7 mouse cellular contexts compared by ENCODE assay signal in the genomic region with DNA sequence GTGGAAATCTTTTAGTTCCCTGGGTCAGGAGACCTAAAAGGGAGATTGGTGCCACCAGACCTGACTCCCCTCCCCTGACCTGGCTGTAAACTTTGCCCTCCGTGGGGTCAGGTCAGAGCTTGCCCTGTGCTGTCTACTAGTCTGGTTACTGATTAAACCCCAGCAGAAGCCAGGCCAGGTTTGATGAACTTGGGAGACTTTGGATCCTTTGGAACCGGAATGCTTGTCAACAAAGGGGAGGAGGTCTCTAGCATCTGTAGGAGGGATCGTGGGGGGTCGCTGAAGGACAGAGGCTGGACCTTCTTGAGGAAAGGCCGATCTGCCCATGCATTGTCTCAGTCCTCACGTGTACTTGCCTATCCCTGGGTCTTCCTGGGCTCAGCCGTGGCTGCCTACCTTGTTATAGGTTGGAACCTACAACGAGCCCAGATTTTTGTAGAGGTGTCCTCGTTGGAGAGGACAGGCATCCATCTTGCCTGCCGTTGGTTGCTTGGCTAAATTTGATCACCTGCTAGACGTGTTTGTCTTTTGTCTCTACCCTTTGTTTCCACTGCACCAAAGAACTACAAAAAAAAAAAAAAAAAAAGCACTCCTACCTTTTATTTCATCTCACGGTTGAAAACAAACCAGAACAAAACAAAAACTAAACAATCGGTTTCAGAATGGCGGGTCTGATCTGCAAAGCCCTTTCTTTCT. TPM values are rescaled to one million over a fixed set of nuclear protein-coding genes. Genes with fewer than 3 reads are reported as not detected.
DNase-seq lines count a peak whose midpoint lies in the region; ATAC-seq and TF ChIP-seq lines count a peak whose summit lies in the region.

No protein-coding gene starts in this region.

- H3K9me3 ChIP-seq in ES-Bruce4 (replicated peaks; ENCODE audit: control insufficient read depth, insufficient read depth, low read length, poor library complexity, severe bottlenecking), result no peaks in the 10 kb centered on the region
- no peaks in the 10 kb centered on the region for H3K9me3 ChIP-seq in embryonic facial prominence, embryonic 11.5 days (replicated peaks; ENCODE audit: control insufficient read depth, low read length)
- no peaks in the 10 kb centered on the region for H3K9me3 ChIP-seq in midbrain, embryonic 11.5 days (ENCODE audit: control insufficient read depth, low read length)

- no peak for ATAC-seq in embryonic facial prominence, embryonic 11.5 days (replicated peaks; ENCODE audit: insufficient number of reproducible peaks, low FRiP score, low TSS enrichment, low read depth)
- ATAC-seq in midbrain, embryonic 11.5 days (ENCODE audit: low FRiP score), result no peak
- no peak for ATAC-seq in megakaryocyte progenitor cell, adult 5-6 weeks (replicated peaks; ENCODE audit: poor library complexity)
- no peak for ATAC-seq in erythroid progenitor cell, adult 5-6 weeks (replicated peaks; ENCODE audit: low FRiP score, poor library complexity, severe bottlenecking)

- H3K4me3 ChIP-seq in ES-Bruce4 (ENCODE audit: low read depth, low read length), result peak overlapping the region; percentile 49
- H3K4me3 ChIP-seq in embryonic facial prominence, embryonic 11.5 days (ENCODE audit: low read depth, low read length), result 0 out of 2 replicates have a peak overlapping the region, but pooled peaks have one; percentile 11
- H3K4me3 ChIP-seq in midbrain, embryonic 11.5 days (ENCODE audit: low read depth, low read length), result peak overlapping the region; percentile 96

- no peak for DNase-seq in embryonic facial prominence, embryonic 11.5 days (ENCODE audit: low spot score)
- DNase-seq in kidney, adult 18-20 months, result peak; percentile 84
- DNase-seq in midbrain, embryonic 11.5 days (ENCODE audit: low spot score, missing footprints), result peak; percentile 90
- DNase-seq in thymus, postnatal 14 days, result no peak

- peak overlapping the region; percentile 61 for H3K27ac ChIP-seq in ES-Bruce4 (ENCODE audit: insufficient read depth, low read length)
- H3K27ac ChIP-seq in embryonic facial prominence, embryonic 11.5 days (replicated peaks; ENCODE audit: low read depth, low read length), result no peak overlapping the region
- H3K27ac ChIP-seq in midbrain, embryonic 11.5 days (ENCODE audit: low read depth, low read length), result no peak overlapping the region

- peaks cover 26% of the 10 kb centered on the region for H3K4me1 ChIP-seq in ES-Bruce4 (ENCODE audit: control insufficient read depth, insufficient read depth, low read length)
- peaks cover 9% of the 10 kb centered on the region for H3K4me1 ChIP-seq in embryonic facial prominence, embryonic 11.5 days (ENCODE audit: control insufficient read depth, insufficient read depth, low read length)
- peaks cover 39% of the 10 kb centered on the region for H3K4me1 ChIP-seq in midbrain, embryonic 11.5 days (ENCODE audit: control insufficient read depth, insufficient read depth, low read length)

- no peaks in the 10 kb centered on the region for H3K36me3 ChIP-seq in ES-Bruce4 (ENCODE audit: control insufficient read depth, insufficient read depth, low read length, poor library complexity, severe bottlenecking)
- H3K36me3 ChIP-seq in embryonic facial prominence, embryonic 11.5 days (replicated peaks; ENCODE audit: control insufficient read depth, insufficient read depth, low read depth, low read length), result no peaks in the 10 kb centered on the region
- H3K36me3 ChIP-seq in midbrain, embryonic 11.5 days (ENCODE audit: control insufficient read depth, insufficient read depth, low read length), result no peaks in the 10 kb centered on the region

- no peak for TF ChIP-seq EP300 in ES-Bruce4 (IDR thresholded peaks at IDR 0.05; ENCODE audit: insufficient read depth, low read depth, low read length)

- TF ChIP-seq CTCF in ES-Bruce4 (IDR thresholded peaks at IDR 0.05; ENCODE audit: low read depth, low read length), result no peak

- no peak for TF ChIP-seq POLR2A in ES-Bruce4 (IDR thresholded peaks at IDR 0.05; ENCODE audit: insufficient read depth, low read length)

- H3K27me3 ChIP-seq in ES-Bruce4 (ENCODE audit: control insufficient read depth, insufficient read depth, low read length, poor library complexity, severe bottlenecking), result no peaks in the 10 kb centered on the region
- H3K27me3 ChIP-seq in embryonic facial prominence, embryonic 11.5 days (ENCODE audit: control insufficient read depth, insufficient read depth, low read length), result no peaks in the 10 kb centered on the region
- H3K27me3 ChIP-seq in midbrain, embryonic 11.5 days (ENCODE audit: control insufficient read depth, insufficient read depth, low read length), result no peaks in the 10 kb centered on the region

- peak overlapping the region; percentile 97 for H3K9ac ChIP-seq in ES-Bruce4 (ENCODE audit: low read depth, poor library complexity, severe bottlenecking)
- H3K9ac ChIP-seq in embryonic facial prominence, embryonic 11.5 days (replicated peaks; ENCODE audit: low read length), result peak overlapping the region; percentile 19; the same call in 1 of the 2 replicates
- peak overlapping the region; percentile 95 for H3K9ac ChIP-seq in midbrain, embryonic 11.5 days (ENCODE audit: low read length)

- H3K4me2 ChIP-seq in embryonic facial prominence, embryonic 11.5 days (ENCODE audit: low read depth, low read length), result peak overlapping the region; percentile 37
- peak overlapping the region; percentile 83 for H3K4me2 ChIP-seq in midbrain, embryonic 11.5 days

- WGBS in embryonic facial prominence, embryonic 11.5 days, result 25% methylated on average over 14 of the region's 14 CpGs
- WGBS in midbrain, embryonic 11.5 days, result 22% methylated on average over 14 of the region's 14 CpGs

RNA-seq across cellular contexts. Expression of gene Cmip, which starts 3.5 kb away (rescaled TPM):
- polyA plus RNA-seq in ES-Bruce4 (2011; ENCODE audit: insufficient read depth, insufficient read length, low read depth, missing spikeins), result 64.9 and 67.9 TPM in 2 replicates
- 16.1 and 20.4 TPM in 2 replicates for polyA plus RNA-seq in embryonic facial prominence, embryonic 11.5 days (2014; fragmentation: Nextera tagmentation; extraction: Ambion mirVana)
- polyA plus RNA-seq in midbrain, embryonic 11.5 days (2014; fragmentation: Nextera tagmentation; extraction: Ambion mirVana), result 23.7 and 28.5 TPM in 2 replicates
- total RNA-seq in megakaryocyte progenitor cell, adult 5-6 weeks (2015), result 36.5 and 37.5 TPM in 2 replicates
- total RNA-seq in megakaryocyte progenitor cell, adult 5-6 weeks (2017), result 9.5 TPM in 2 replicates
- total RNA-seq in erythroid progenitor cell, adult 5-6 weeks (2015; ENCODE audit: low replicate concordance), result 50.3 and 64.2 TPM in 2 replicates
- 42.0 and 49.3 TPM in 2 replicates for total RNA-seq in erythroid progenitor cell, adult 5-6 weeks (2017; ENCODE audit: low replicate concordance)

Comparison
In these comparisons a context has a peak if more than half of its experiments do, and no peak if none do; other contexts are left out.
1. H3K4me3 ChIP-seq: peak in every context shown above with its lines; median percentile 96 in midbrain, embryonic 11.5 days; 49 in ES-Bruce4; 11 in embryonic facial prominence, embryonic 11.5 days.
2. H3K9ac ChIP-seq: peak in every context shown above with its lines; median percentile 97 in ES-Bruce4; 95 in midbrain, embryonic 11.5 days; 19 in embryonic facial prominence, embryonic 11.5 days.
3. DNase-seq: peak in kidney, adult 18-20 months (single experiment) and midbrain, embryonic 11.5 days (single experiment); none in embryonic facial prominence, embryonic 11.5 days (single experiment) and thymus, postnatal 14 days (single experiment).